Mouse (Mus musculus) hindbrain, embryonic 16.5 days (tissue): ENCODE results near the gene Efcab3. TPM values are rescaled to one million over a fixed set of nuclear protein-coding genes. Genes with fewer than 3 reads are reported as not detected.
"Not testable (repeated sequence)": the region's sequence is repeated elsewhere in the genome, so short reads cannot be mapped to it uniquely, and the experiment has no call there.

Experiments used
- ATAC-seq: fragments of 200-750 bp; cut with Nextera tagmentation; 2 replicates; pipeline ENCODE4 v1.8.0; 2017; ENCODE audit warnings: moderate TSS enrichment, moderate library complexity
- H3K27ac ChIP-seq: fragments of 300-500 bp; sonication (generic); 2 replicates; pipeline ENCODE4 v1.5.1; 2014; ENCODE audit warnings: low read depth, mild to moderate bottlenecking, control low read depth, low read length, moderate library complexity
- H3K27me3 ChIP-seq: fragments of 300-500 bp; sonication (generic); replicated peaks from 2 replicates; pipeline ENCODE4 v1.6.1; 2014; ENCODE audit warnings: low read length; ENCODE audit not compliant: control insufficient read depth, insufficient read depth
- H3K36me3 ChIP-seq: fragments of 300-500 bp; sonication (generic); 2 replicates; pipeline ENCODE4 v1.6.1; 2014; ENCODE audit warnings: mild to moderate bottlenecking, low read length, moderate library complexity, mixed read lengths; ENCODE audit not compliant: control insufficient read depth, insufficient read depth
- H3K4me1 ChIP-seq: fragments of 300-500 bp; sonication (generic); 2 replicates; pipeline ENCODE4 v1.6.1; 2014; ENCODE audit warnings: low read depth, low read length; ENCODE audit not compliant: control insufficient read depth, insufficient read depth
- H3K4me2 ChIP-seq: fragments of 300-500 bp; sonication (generic); 2 replicates; pipeline ENCODE4 v1.6.1; 2014; ENCODE audit warnings: mild to moderate bottlenecking, low read length, control low read depth, moderate library complexity
- H3K4me3 ChIP-seq: fragments of 300-500 bp; sonication (generic); 2 replicates; pipeline ENCODE4 v1.5.1; 2014; ENCODE audit warnings: mild to moderate bottlenecking, low read length, control low read depth, moderate library complexity
- H3K9ac ChIP-seq: fragments of 300-500 bp; sonication (generic); 2 replicates; pipeline ENCODE4 v1.6.1; 2014; ENCODE audit warnings: low read depth, mild to moderate bottlenecking, control low read depth, low read length, moderate library complexity
- H3K9me3 ChIP-seq: fragments of 300-500 bp; sonication (generic); 2 replicates; pipeline ENCODE4 v1.6.1; 2014; ENCODE audit warnings: mild to moderate bottlenecking, low read length, moderate library complexity; ENCODE audit not compliant: control insufficient read depth
- WGBS: fragments of 180-500 bp; shearing (Covaris S2); extraction: QIAGEN DNeasy Blood & Tissue Kit; methylation state at CpG from one replicate; pipeline ENCODE4 v1.1.7; 2014; 5-methylcytosine and 5-hydroxymethylcytosine counted together
- polyA plus RNA-seq: library from polyadenylated mRNA; unstranded; fragments of >200 nt; fragmentation: Nextera tagmentation; extraction: Ambion mirVana; gene quantifications from 2 replicates; pipeline ENCODE4 v1.2.1, GENCODE M21; 2015

The Efcab3 gene
- polyA plus RNA-seq, 1 experiment from 2014 or later, result not detected

DNA sequence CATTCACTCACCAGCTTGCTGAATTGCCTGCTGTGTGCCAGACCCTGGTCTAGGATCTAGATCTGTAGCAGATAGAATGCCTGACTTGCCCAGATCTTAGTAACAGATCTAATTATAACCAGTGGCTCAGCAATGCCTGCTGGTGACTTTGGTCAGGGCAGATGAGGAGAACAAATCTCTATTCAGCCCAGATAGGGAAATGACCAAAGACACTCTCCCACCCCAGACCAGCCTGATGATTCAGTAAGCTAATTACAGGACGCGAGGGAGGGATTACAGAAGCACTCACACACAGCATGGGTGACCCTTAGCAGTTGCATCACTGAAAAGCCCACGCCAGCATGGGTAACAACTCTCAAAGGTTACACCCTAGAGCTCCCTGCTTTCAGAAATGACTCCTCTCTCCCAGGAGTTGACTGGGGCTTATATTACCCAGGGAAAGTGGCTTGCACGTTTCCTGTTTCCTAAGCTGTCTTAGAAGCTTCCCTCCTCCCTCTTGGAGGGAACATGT lies 57.2 kb downstream of the Efcab3 start:
- ATAC-seq, result no peak
- 55% methylated on average over 4 of the region's 4 CpGs for WGBS
- H3K4me2 ChIP-seq, result no peak overlapping the region

GRCm38 (mm10) chr11:105121792-105122191 lies 58.4 kb downstream of the Efcab3 start:
- not testable (repeated sequence) for H3K36me3 ChIP-seq, ATAC-seq, H3K9me3 ChIP-seq, H3K27me3 ChIP-seq, H3K4me1 ChIP-seq, H3K4me2 ChIP-seq, H3K27ac ChIP-seq, H3K9ac ChIP-seq, H3K4me3 ChIP-seq
- WGBS, result 80% methylated on average over 5 of the region's 5 CpGs

More for the DNA sequence above, 57.2 kb downstream of the Efcab3 start:
- H3K27me3 ChIP-seq, result no peaks in the 10 kb centered on the region
- H3K4me3 ChIP-seq, result no peak overlapping the region
- H3K9ac ChIP-seq, result no peak overlapping the region
- no peaks in the 10 kb centered on the region for H3K4me1 ChIP-seq
- no peaks in the 10 kb centered on the region for H3K36me3 ChIP-seq
- no peaks in the 10 kb centered on the region for H3K9me3 ChIP-seq
- no peak overlapping the region for H3K27ac ChIP-seq

DNA sequence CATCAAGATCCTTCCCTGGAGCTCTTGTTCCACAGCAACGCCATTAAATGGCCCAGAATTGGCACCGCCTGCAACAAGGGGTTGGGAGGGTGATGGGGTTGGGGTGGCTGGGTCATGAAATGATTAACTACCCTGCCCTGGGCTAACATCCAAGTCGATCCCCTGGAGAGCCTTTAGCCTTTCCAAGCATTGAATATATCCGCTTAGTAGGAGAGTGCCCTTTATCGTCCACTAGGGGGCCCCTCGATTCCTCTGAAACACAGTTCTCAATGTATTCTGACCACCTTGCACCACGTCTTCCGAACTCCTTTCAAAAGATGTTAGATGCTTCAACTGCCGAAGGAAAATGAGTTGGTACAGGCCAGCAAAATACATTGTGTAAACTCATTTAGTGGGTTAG lies 60.6 kb downstream of the Efcab3 start:
- no peak for ATAC-seq
- WGBS, result 3% methylated on average over 9 of the region's 9 CpGs

GRCm38 (mm10) chr11:105125735-105126519 lies 62.5 kb downstream of the Efcab3 start, which contains the start of gene Mettl2:
Gene Mettl2 (plus strand): TSS chr11:105126425.
- 2% methylated on average over 21 of the region's 38 CpGs for WGBS
- peak within 1 kb of the TSS; percentile 85 for H3K27ac ChIP-seq
- peak within 1 kb of the TSS; percentile 73 for H3K9ac ChIP-seq
- no peaks in the 10 kb centered on the region for H3K27me3 ChIP-seq
- peak; percentile 94 for ATAC-seq
- peak within 1 kb of the TSS; percentile 76 for H3K4me2 ChIP-seq
- H3K4me1 ChIP-seq, result peaks cover 9% of the 10 kb centered on the region
- no peaks in the 10 kb centered on the region for H3K9me3 ChIP-seq
- H3K36me3 ChIP-seq, result peaks cover 5% of the 10 kb centered on the region; the same call in 1 of the 2 replicates
- peak within 1 kb of the TSS; percentile 78 for H3K4me3 ChIP-seq

More for the DNA sequence above, 60.6 kb downstream of the Efcab3 start:
- Histone ChIP-seq H3K9me3 (no peaks in the 10 kb centered on the region), H3K4me1 (peaks cover 9% of the 10 kb centered on the region), H3K27ac (no peak overlapping the region), H3K27me3 (no peaks in the 10 kb centered on the region), H3K4me2 (no peak overlapping the region), H3K9ac (no peak overlapping the region), H3K4me3 (no peak overlapping the region), H3K36me3 (peaks cover 3% of the 10 kb centered on the region; the same call in 1 of the 2 replicates)

DNA sequence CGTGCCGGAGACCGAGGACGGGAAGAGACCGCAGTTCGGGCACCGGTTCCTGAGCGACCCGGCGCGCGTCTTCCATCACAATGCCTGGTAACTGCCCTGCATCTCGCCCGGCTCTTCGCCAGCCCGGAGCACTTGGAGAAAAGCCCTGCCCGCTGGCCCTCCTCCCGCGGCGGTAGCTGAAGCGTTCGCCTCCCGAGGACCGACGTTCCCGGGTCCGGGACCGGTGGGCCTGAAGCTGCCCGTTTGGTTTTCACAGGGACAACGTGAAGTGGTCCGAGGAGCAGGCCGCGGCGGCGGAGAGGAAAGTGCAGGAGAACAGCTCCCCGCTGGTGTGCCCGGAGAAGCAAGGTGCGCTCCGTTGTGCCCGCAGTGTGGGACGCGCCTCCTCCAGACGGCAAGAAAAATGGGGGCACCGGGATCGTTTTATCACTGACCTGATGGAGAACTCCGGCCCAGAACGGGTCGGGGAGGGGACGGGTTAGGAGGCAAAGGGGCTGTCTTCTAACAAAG lies 63.2 kb downstream of the Efcab3 start:
- Histone ChIP-seq H3K9ac (peak overlapping the region; percentile 73), H3K9me3 (no peaks in the 10 kb centered on the region), H3K27ac (no peak overlapping the region; the same call in 1 of the 2 replicates), H3K4me1 (peaks cover 9% of the 10 kb centered on the region), H3K4me2 (peak overlapping the region; percentile 66), H3K36me3 (peaks cover 7% of the 10 kb centered on the region), H3K27me3 (no peaks in the 10 kb centered on the region), H3K4me3 (peak overlapping the region; percentile 78)
- under 1% methylated on average over 42 of the region's 49 CpGs for WGBS
- ATAC-seq, result peak; percentile 41

- Histone ChIP-seq H3K9me3 (no peaks in the 10 kb centered on the region), H3K4me2 (no peak overlapping the region), H3K4me3 (no peak overlapping the region), H3K27me3 (no peaks in the 10 kb centered on the region), H3K27ac (no peak overlapping the region), H3K9ac (no peak overlapping the region), H3K36me3 (peaks cover 62% of the 10 kb centered on the region), H3K4me1 (no peaks in the 10 kb centered on the region)
- 95% methylated on average over 7 of the region's 7 CpGs for WGBS
- ATAC-seq, result no peak
Measured at GRCm38 (mm10) chr11:105135692-105136091, 72.3 kb downstream of the Efcab3 start.

GRCm38 (mm10) chr11:105137255-105137654 lies 73.9 kb downstream of the Efcab3 start:
- H3K9me3 ChIP-seq, H3K4me1 ChIP-seq, ATAC-seq, H3K27ac ChIP-seq, H3K27me3 ChIP-seq, H3K4me3 ChIP-seq, H3K4me2 ChIP-seq, H3K9ac ChIP-seq: not testable (repeated sequence)
- 93% methylated on average over 2 of the region's 2 CpGs for WGBS
- peaks cover 58% of the 10 kb centered on the region for H3K36me3 ChIP-seq

DNA sequence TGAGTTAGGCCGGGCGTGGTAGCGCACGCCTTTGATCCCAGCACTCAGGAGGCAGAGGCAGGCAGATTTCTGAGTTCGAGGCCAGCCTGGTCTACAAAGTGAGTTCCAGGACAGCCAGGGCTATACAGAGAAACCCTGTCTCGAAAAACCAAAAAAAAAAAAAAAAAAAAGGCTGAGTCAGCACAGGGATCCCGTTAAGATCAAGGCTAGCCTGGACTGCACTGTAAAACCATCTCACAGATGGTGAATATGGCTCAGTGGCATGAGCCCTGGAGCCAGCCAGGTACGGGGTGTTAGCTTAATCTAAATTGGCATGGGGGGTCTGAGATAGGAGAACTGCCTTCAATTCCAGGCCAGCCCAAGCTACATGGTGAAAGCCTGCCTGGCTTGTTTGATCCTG lies 77.1 kb downstream of the Efcab3 start:
- H3K4me3 ChIP-seq, result not testable (repeated sequence)

GRCm38 (mm10) chr11:105141115-105141514 lies 77.7 kb downstream of the Efcab3 start:
- H3K27me3 ChIP-seq, result no peaks in the 10 kb centered on the region
- no peak overlapping the region for H3K27ac ChIP-seq
- no peaks in the 10 kb centered on the region for H3K4me1 ChIP-seq
- no peaks in the 10 kb centered on the region for H3K9me3 ChIP-seq
- no peak overlapping the region for H3K4me3 ChIP-seq
- no peak overlapping the region for H3K9ac ChIP-seq
- WGBS, result 91% methylated on average over 5 of the region's 5 CpGs
- no peak for ATAC-seq
- H3K36me3 ChIP-seq, result peaks cover 29% of the 10 kb centered on the region
- H3K4me2 ChIP-seq, result no peak overlapping the region

More for the DNA sequence above, 77.1 kb downstream of the Efcab3 start:
- H3K27me3 ChIP-seq, H3K4me2 ChIP-seq, H3K4me1 ChIP-seq, H3K9ac ChIP-seq, H3K9me3 ChIP-seq, H3K27ac ChIP-seq, ATAC-seq: not testable (repeated sequence)
- WGBS, result 96% methylated on average over 7 of the region's 8 CpGs
- H3K36me3 ChIP-seq, result peaks cover 35% of the 10 kb centered on the region
